Comparison of ENCODE assay signal across 8 mouse cellular contexts in genomic region chr8:111338370-111339208, GRCm38 (mm10). TPM values are rescaled to one million over a fixed set of nuclear protein-coding genes. Genes with fewer than 3 reads are reported as not detected.
DNase-seq lines count a peak whose midpoint lies in the region; ATAC-seq and TF ChIP-seq lines count a peak whose summit lies in the region.

No protein-coding gene starts in this region.

- no peak for ATAC-seq in kidney, postnatal 0 days (replicated peaks; ENCODE audit: low FRiP score, low read depth)
- no peak for ATAC-seq in embryonic facial prominence, embryonic 12.5 days (ENCODE audit: insufficient number of reproducible peaks, insufficient read depth, low FRiP score, low TSS enrichment)
- peak; percentile 59; the same call in 1 of the 2 replicates for ATAC-seq in monocyte, adult 5-6 weeks (replicated peaks; ENCODE audit: insufficient number of reproducible peaks, low FRiP score, low TSS enrichment, poor library complexity, severe bottlenecking)

- H3K4me2 ChIP-seq in kidney, postnatal 0 days (ENCODE audit: low read length): peak overlapping the region; percentile 92
- peak overlapping the region; percentile 72 for H3K4me2 ChIP-seq in embryonic facial prominence, embryonic 12.5 days (replicated peaks)

- no peaks in the 10 kb centered on the region for H3K9me3 ChIP-seq in kidney, postnatal 0 days (replicated peaks; ENCODE audit: low read length)
- no peaks in the 10 kb centered on the region for H3K9me3 ChIP-seq in embryonic facial prominence, embryonic 12.5 days
- no peaks in the 10 kb centered on the region for H3K9me3 ChIP-seq in limb, embryonic 10.5 days (replicated peaks)

- H3K9ac ChIP-seq in kidney, postnatal 0 days (ENCODE audit: low read depth, low read length): peak overlapping the region; percentile 53
- no peak overlapping the region for H3K9ac ChIP-seq in embryonic facial prominence, embryonic 12.5 days

- no peak for TF ChIP-seq CTCF in kidney, postnatal 0 days (IDR thresholded peaks at IDR 0.05; ENCODE audit: low read depth)

- DNase-seq in kidney, postnatal 0 days (ENCODE audit: low spot score): no peak
- DNase-seq in kidney, postnatal 25 days: no peak
- DNase-seq in limb, embryonic 10.5 days (ENCODE audit: low spot score): no peak
- DNase-seq in urinary bladder, adult 2 months (ENCODE audit: low spot score): no peak
- no peak for DNase-seq in cerebellum, adult 9-11 months
- no peak for DNase-seq in right cerebral cortex, postnatal 25 days

- no peaks in the 10 kb centered on the region for H3K36me3 ChIP-seq in kidney, postnatal 0 days (ENCODE audit: insufficient read depth, low read length)
- no peaks in the 10 kb centered on the region for H3K36me3 ChIP-seq in embryonic facial prominence, embryonic 12.5 days
- H3K36me3 ChIP-seq in limb, embryonic 10.5 days: no peaks in the 10 kb centered on the region

- H3K27ac ChIP-seq in kidney, postnatal 0 days: no peak overlapping the region
- no peak overlapping the region for H3K27ac ChIP-seq in embryonic facial prominence, embryonic 12.5 days
- no peak overlapping the region for H3K27ac ChIP-seq in limb, embryonic 10.5 days

- no peaks in the 10 kb centered on the region for H3K27me3 ChIP-seq in kidney, postnatal 0 days (ENCODE audit: insufficient read depth, low read length)
- H3K27me3 ChIP-seq in embryonic facial prominence, embryonic 12.5 days: peaks cover 20% of the 10 kb centered on the region
- peaks cover 58% of the 10 kb centered on the region for H3K27me3 ChIP-seq in limb, embryonic 10.5 days (ENCODE audit: low read depth, poor library complexity, severe bottlenecking)

- peak overlapping the region; percentile 46 for H3K4me3 ChIP-seq in kidney, postnatal 0 days (replicated peaks; ENCODE audit: low read depth, low read length)
- peak overlapping the region; percentile 35; the same call in 1 of the 2 replicates for H3K4me3 ChIP-seq in embryonic facial prominence, embryonic 12.5 days
- H3K4me3 ChIP-seq in limb, embryonic 10.5 days: peak overlapping the region; percentile 49; the same call in 1 of the 2 replicates

- WGBS in kidney, postnatal 0 days: 36% methylated on average over 12 of the region's 12 CpGs
- WGBS in embryonic facial prominence, embryonic 12.5 days: 41% methylated on average over 12 of the region's 12 CpGs
- WGBS in limb, embryonic 10.5 days: 48% methylated on average over 12 of the region's 12 CpGs

- 0 out of 2 replicates have a peak, but pooled peaks cover 4% of the 10 kb centered on the region for H3K4me1 ChIP-seq in kidney, postnatal 0 days (replicated peaks; ENCODE audit: insufficient read depth, low read length)
- H3K4me1 ChIP-seq in embryonic facial prominence, embryonic 12.5 days: peaks cover 12% of the 10 kb centered on the region; the same call in 1 of the 2 replicates
- H3K4me1 ChIP-seq in limb, embryonic 10.5 days: peaks cover 9% of the 10 kb centered on the region

RNA-seq across cellular contexts. Expression of gene Mlkl, which starts 0.6 kb away (rescaled TPM):
- polyA plus RNA-seq in kidney, postnatal 0 days (2015; fragmentation: Nextera tagmentation; extraction: Ambion mirVana): 2.5 and 3.1 TPM in 2 replicates
- polyA plus RNA-seq in embryonic facial prominence, embryonic 12.5 days (2016; fragmentation: Nextera tagmentation; extraction: Ambion mirVana): 0.25 and 0.35 TPM in 2 replicates
- 0.34 and 0.70 TPM in 2 replicates for polyA plus RNA-seq in limb, embryonic 10.5 days (2016; fragmentation: Nextera tagmentation; extraction: Ambion mirVana)
- 10.0 to 12.0 TPM (median 11.4 TPM) in 3 replicates for total RNA-seq in monocyte, adult 5-6 weeks (2017)
- polyA plus RNA-seq in urinary bladder, adult 2 months (2012; rRNA removed): 10.0 and 10.6 TPM in 2 replicates

RNA-seq across cellular contexts. Expression of gene Rfwd3, which starts 38.6 kb away (rescaled TPM):
- polyA plus RNA-seq in kidney, postnatal 0 days (2015; fragmentation: Nextera tagmentation; extraction: Ambion mirVana): 24.7 and 30.9 TPM in 2 replicates
- 67.8 and 68.4 TPM in 2 replicates for polyA plus RNA-seq in embryonic facial prominence, embryonic 12.5 days (2016; fragmentation: Nextera tagmentation; extraction: Ambion mirVana)
- polyA plus RNA-seq in limb, embryonic 10.5 days (2016; fragmentation: Nextera tagmentation; extraction: Ambion mirVana): 103 and 108 TPM in 2 replicates
- 29.3 to 34.8 TPM (median 33.1 TPM) in 3 replicates for total RNA-seq in monocyte, adult 5-6 weeks (2017)
- 14.7 and 14.9 TPM in 2 replicates for polyA plus RNA-seq in urinary bladder, adult 2 months (2012; rRNA removed)

RNA-seq across cellular contexts. Expression of gene Fa2h, which starts 55.0 kb away (rescaled TPM):
- 5.0 and 5.4 TPM in 2 replicates for polyA plus RNA-seq in kidney, postnatal 0 days (2015; fragmentation: Nextera tagmentation; extraction: Ambion mirVana)
- 0.10 TPM in 1 of 2 replicates, not detected in the other for polyA plus RNA-seq in embryonic facial prominence, embryonic 12.5 days (2016; fragmentation: Nextera tagmentation; extraction: Ambion mirVana)
- polyA plus RNA-seq in limb, embryonic 10.5 days (2016; fragmentation: Nextera tagmentation; extraction: Ambion mirVana): not detected in 2 replicates
- not detected in 3 replicates for total RNA-seq in monocyte, adult 5-6 weeks (2017)
- polyA plus RNA-seq in urinary bladder, adult 2 months (2012; rRNA removed): 38.4 and 47.1 TPM in 2 replicates
